Mouse (Mus musculus) intestine, embryonic 14.5 days (tissue): ENCODE measurements around the gene Macrod1. TPM values are rescaled to one million over a fixed set of nuclear protein-coding genes. Genes with fewer than 3 reads are reported as not detected.
"Not testable (repeated sequence)": the region's sequence is repeated elsewhere in the genome, so short reads cannot be mapped to it uniquely, and the experiment has no call there.

Source experiments
- ATAC-seq: fragments of 200-750 bp; cut with Nextera tagmentation; replicated peaks from 2 replicates; pipeline ENCODE4 v1.8.0; 2017; ENCODE audit warnings: low read depth, moderate number of reproducible peaks, moderate TSS enrichment, moderate library complexity; ENCODE audit not compliant: low FRiP score, low TSS enrichment
- DNase-seq: peaks from one replicate; pipeline ENCODE4 v3.0.0-alpha.2; 2018; ENCODE audit warnings: low spot score
- H3K27ac ChIP-seq: fragments of 300-500 bp; sonication (generic); 2 replicates; pipeline ENCODE4 v1.5.1; 2014; ENCODE audit warnings: low read depth, mild to moderate bottlenecking, control low read depth
- H3K27me3 ChIP-seq: fragments of 300-500 bp; sonication (generic); replicated peaks from 2 replicates; pipeline ENCODE4 v1.6.1; 2014; ENCODE audit warnings: low read length, control low read depth; ENCODE audit not compliant: control insufficient read depth, insufficient read depth
- H3K36me3 ChIP-seq: fragments of 300-500 bp; sonication (generic); 2 replicates; pipeline ENCODE4 v1.6.1; 2014; ENCODE audit warnings: low read length, control low read depth; ENCODE audit not compliant: control insufficient read depth, insufficient read depth
- H3K4me1 ChIP-seq: fragments of 300-500 bp; sonication (generic); replicated peaks from 2 replicates; pipeline ENCODE4 v1.6.1; 2014; ENCODE audit warnings: low read length, control low read depth, mixed read lengths; ENCODE audit not compliant: control insufficient read depth, insufficient read depth
- H3K4me2 ChIP-seq: fragments of 300-500 bp; sonication (generic); 2 replicates; pipeline ENCODE4 v1.6.1; 2014; ENCODE audit warnings: low read length
- H3K4me3 ChIP-seq: fragments of 300-500 bp; sonication (generic); 2 replicates; pipeline ENCODE4 v1.5.1; 2014; ENCODE audit warnings: low read depth, low read length, control low read depth, mixed read lengths
- H3K9ac ChIP-seq: fragments of 300-500 bp; sonication (generic); 2 replicates; pipeline ENCODE4 v1.6.1; 2014; ENCODE audit warnings: mild to moderate bottlenecking, low read length
- H3K9me3 ChIP-seq: fragments of 300-500 bp; sonication (generic); 2 replicates; pipeline ENCODE4 v1.6.1; 2016; ENCODE audit warnings: low read length, control low read depth; ENCODE audit not compliant: control insufficient read depth
- WGBS: fragments of 180-500 bp; shearing (Covaris S2); extraction: QIAGEN DNeasy Blood & Tissue Kit; methylation state at CpG from one replicate; pipeline ENCODE4 v1.1.7; 2014; 5-methylcytosine and 5-hydroxymethylcytosine counted together
- polyA plus RNA-seq: library from polyadenylated mRNA; unstranded; fragments of >200 nt; fragmentation: Nextera tagmentation; extraction: Ambion mirVana; gene quantifications from 2 replicates; pipeline ENCODE4 v1.2.1, GENCODE M21; 2014

Macrod1 gene
- polyA plus RNA-seq, 1 experiment from 2014 or later, result 8.5 TPM

DNA sequence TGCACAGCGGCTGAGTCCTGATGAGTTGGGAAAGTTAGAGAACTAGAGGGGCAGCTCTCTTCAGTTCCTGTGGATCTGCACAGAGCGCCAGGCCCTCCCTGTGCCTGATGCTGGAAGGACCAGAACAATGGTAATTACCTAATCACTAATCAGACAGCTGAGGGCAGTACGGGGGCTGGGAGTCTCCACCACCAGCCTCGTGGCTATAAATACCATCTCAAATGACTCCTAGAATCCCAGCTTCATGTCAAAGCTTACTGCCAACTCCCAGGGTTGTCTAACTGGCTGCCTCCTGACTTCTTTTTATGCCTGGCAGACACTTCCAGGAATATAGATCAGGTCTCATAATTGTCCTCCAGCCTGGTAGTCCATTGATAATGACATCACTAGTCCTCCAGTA is 11.9 kb upstream of the Macrod1 start:
- DNase-seq, result no peak
- no peaks in the 10 kb centered on the region for H3K9me3 ChIP-seq
- WGBS, result 34% methylated on average over 4 of the region's 4 CpGs
- no peaks in the 10 kb centered on the region for H3K27me3 ChIP-seq
- H3K36me3 ChIP-seq, result no peaks in the 10 kb centered on the region
- no peak for ATAC-seq
- H3K4me3 ChIP-seq, result no peak overlapping the region
- H3K27ac ChIP-seq, result no peak overlapping the region
- H3K9ac ChIP-seq, result no peak overlapping the region
- no peak overlapping the region for H3K4me2 ChIP-seq
- 0 out of 2 replicates have a peak, but pooled peaks cover 3% of the 10 kb centered on the region for H3K4me1 ChIP-seq

DNA sequence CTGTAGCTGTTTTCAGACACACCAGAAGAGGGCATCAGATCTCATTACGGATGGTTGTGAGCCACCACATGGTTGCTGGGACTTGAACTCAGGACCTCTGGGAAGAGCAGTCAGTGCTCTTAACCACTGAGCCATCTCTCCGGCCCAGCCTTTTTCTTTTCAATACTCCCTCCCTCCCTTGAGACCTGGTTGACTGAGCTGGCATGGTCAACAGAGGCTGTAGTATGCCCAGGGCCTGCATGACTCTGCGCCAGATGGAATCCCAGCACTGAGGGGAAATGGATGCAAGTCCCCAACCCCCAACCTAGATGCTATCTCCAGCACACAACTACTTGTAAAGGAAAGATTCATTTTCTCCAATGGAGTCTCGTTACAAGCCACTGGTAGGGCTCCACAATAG is 3.2 kb upstream of the Macrod1 start:
- H3K27me3 ChIP-seq, result peaks cover 13% of the 10 kb centered on the region
- not testable (repeated sequence) for H3K4me3 ChIP-seq, ATAC-seq, H3K36me3 ChIP-seq, H3K4me2 ChIP-seq, DNase-seq, H3K9ac ChIP-seq, H3K27ac ChIP-seq, H3K9me3 ChIP-seq
- 89% methylated on average over 4 of the region's 4 CpGs for WGBS
- H3K4me1 ChIP-seq, result peaks cover 14% of the 10 kb centered on the region

DNA sequence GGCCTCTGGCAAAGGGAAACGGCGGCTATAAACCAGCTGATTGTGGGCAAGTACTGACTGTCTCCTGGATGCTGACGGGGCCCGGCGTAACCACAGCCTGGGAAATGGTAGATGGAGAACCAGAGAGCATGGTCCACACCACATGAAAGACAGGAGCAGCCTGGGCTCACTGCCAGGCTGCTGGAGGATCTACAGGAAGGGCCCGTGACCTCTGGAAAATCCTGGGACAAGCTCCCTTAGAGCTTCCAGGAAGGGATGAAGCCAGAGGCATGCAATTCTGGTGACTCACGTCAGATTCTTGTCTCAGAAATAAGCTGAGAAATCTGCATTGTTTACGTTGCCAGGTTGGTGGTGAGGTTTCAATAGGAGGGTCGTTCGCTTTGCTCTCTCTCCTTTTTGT is 1.8 kb upstream of the Macrod1 start:
- no peaks in the 10 kb centered on the region for H3K9me3 ChIP-seq
- H3K4me2 ChIP-seq, result no peak overlapping the region
- peaks cover 15% of the 10 kb centered on the region for H3K4me1 ChIP-seq
- 55% methylated on average over 10 of the region's 10 CpGs for WGBS
- no peak overlapping the region for H3K9ac ChIP-seq
- H3K27ac ChIP-seq, result no peak overlapping the region
- ATAC-seq, result no peak
- H3K27me3 ChIP-seq, result peaks cover 17% of the 10 kb centered on the region
- no peak for DNase-seq
- no peaks in the 10 kb centered on the region for H3K36me3 ChIP-seq
- no peak overlapping the region for H3K4me3 ChIP-seq

DNA sequence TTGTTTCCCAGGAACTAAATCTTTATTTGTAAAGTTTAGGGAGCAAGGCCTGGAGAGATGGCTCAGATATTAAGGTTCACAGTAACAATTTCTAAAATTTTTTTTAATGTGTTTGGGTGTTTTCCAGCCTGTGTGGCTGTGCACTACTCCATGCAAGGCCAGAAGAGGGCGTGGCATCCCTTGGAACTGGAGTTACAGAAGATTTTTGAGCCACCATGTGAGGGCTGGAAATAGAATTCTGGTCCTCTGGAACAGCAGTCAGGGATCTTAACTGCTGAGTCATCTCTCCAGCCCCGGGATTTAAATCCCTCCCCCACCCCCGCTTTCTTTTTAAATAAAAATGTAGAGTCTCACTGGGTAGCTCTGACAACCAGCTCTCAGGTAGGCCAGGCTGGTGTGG is 1.4 kb upstream of the Macrod1 start:
- H3K4me1 ChIP-seq, result peaks cover 15% of the 10 kb centered on the region
- DNase-seq (no peak), ATAC-seq (no peak)
- 45% methylated on average over 3 of the region's 3 CpGs for WGBS
- no peak overlapping the region for H3K4me2 ChIP-seq
- H3K4me3 ChIP-seq, result no peak overlapping the region
- H3K9me3 ChIP-seq, result no peaks in the 10 kb centered on the region
- peaks cover 17% of the 10 kb centered on the region for H3K27me3 ChIP-seq
- H3K36me3 ChIP-seq, result no peaks in the 10 kb centered on the region
- H3K9ac ChIP-seq, result no peak overlapping the region
- H3K27ac ChIP-seq, result no peak overlapping the region

DNA sequence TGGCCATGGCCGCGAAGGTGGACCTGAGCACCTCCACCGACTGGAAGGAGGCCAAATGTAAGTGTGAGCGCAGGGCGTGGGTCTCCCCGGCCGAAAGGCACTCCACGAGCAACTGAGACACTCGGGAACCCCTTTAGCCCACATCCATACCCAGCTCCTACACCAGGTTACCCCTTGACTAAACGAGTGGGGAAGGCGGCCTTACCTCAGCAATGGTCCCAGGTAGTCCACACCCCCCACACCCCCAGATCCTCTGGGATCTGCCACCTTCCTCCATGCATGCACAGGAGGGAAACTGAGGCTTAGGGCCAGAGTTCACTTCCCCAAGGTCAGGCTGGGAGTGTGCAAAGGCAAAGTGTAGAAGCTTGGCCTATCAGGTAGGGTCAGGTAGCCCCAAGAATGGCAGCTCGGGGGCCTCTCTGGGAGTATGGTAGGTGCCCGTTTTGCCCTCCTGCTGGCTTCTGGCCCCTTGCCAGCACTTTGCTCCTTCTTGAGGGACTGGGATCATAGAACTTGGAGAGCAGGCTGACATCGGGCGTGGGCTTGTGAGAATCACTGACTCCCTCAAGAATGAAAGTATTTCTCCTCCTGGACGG is 614 bp downstream of the Macrod1 start:
- peak; percentile 15 for ATAC-seq
- peak overlapping the region; percentile 43 for H3K9ac ChIP-seq
- H3K27ac ChIP-seq, result no peak overlapping the region
- peak overlapping the region; percentile 74 for H3K4me3 ChIP-seq
- peaks cover 17% of the 10 kb centered on the region for H3K27me3 ChIP-seq
- H3K4me1 ChIP-seq, result peaks cover 15% of the 10 kb centered on the region
- 2% methylated on average over 15 of the region's 16 CpGs for WGBS
- no peaks in the 10 kb centered on the region for H3K36me3 ChIP-seq
- no peak for DNase-seq
- H3K9me3 ChIP-seq, result no peaks in the 10 kb centered on the region
- H3K4me2 ChIP-seq, result peak overlapping the region; percentile 100

DNA sequence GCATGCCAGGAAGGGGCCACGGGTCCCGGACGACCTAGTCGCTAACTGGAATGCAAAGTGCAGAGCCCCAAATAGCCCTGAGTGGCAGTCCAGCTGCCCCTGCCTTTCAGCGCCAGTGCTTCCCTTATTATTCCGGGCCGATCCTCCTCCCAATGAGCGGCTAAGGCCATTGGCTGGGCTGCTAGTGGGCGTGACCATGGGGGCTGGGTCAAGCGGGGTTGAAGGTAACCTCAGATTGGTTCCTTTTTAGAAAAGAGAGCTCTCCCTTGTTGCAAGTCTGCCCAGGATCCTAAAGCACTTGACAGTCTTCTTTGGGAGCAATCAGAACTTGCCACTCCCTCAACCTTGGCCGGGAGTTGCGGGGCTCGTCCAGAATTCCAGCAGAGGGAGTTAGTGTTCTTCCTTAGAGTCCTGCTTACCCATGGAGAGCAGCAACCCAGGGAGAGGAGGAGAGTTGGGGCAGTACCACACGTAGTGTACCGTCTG is 1.2 kb downstream of the Macrod1 start:
- Histone ChIP-seq H3K36me3 (no peaks in the 10 kb centered on the region), H3K9ac (no peak overlapping the region), H3K9me3 (no peaks in the 10 kb centered on the region), H3K27me3 (peaks cover 17% of the 10 kb centered on the region), H3K27ac (no peak overlapping the region), H3K4me3 (peak overlapping the region; percentile 74), H3K4me1 (peaks cover 15% of the 10 kb centered on the region), H3K4me2 (peak overlapping the region; percentile 100)
- DNase-seq (peak; percentile 87), ATAC-seq (peak; percentile 68)
- WGBS, result under 1% methylated on average over 15 of the region's 15 CpGs

DNA sequence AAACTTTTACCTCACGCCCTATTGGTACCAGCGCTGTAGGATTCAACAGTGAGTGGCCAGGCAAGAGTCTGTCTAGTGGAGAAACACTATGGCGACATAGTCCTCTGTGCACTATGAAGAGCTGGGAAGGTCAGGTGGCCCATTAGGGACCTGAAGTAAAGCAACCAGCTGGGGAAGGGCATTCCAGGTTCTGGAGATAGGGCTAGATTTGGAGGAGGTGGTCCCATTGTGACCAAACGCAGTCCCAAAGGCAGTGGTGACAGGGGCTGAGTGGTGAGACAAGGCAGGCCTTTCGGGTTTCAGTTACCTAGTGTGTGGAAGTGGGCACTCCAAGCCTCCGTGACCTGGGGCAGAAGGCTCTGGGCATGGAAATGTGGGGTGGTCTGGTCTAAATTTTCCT is 1.9 kb downstream of the Macrod1 start:
- no peak for DNase-seq
- no peaks in the 10 kb centered on the region for H3K9me3 ChIP-seq
- peaks cover 17% of the 10 kb centered on the region for H3K27me3 ChIP-seq
- H3K4me1 ChIP-seq, result peaks cover 15% of the 10 kb centered on the region
- no peak overlapping the region for H3K4me3 ChIP-seq
- no peak overlapping the region for H3K27ac ChIP-seq
- peak overlapping the region; percentile 100 for H3K4me2 ChIP-seq
- 65% methylated on average over 6 of the region's 6 CpGs for WGBS
- H3K36me3 ChIP-seq, result no peaks in the 10 kb centered on the region
- ATAC-seq, result no peak
- H3K9ac ChIP-seq, result no peak overlapping the region

DNA sequence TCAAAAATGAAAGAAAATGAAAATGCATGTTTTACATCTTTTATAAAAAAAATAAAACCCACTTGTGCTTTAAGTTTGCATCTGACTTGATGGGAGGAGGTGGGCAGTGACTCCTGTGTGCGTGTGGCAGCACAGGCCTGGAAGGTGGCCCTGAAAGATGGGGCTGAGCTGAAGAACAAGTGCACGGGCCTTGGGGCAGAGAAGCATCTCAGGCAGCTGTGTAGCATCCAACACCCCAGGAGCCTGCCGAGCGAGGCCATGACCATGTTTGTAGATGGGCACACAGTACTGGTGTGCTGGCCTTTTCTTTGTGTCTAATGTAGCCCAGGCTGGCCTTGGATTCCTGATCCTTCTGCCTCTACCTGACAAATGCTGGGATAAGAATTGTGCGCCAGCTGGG is 5.5 kb downstream of the Macrod1 start:
- Histone ChIP-seq H3K9me3 (no peaks in the 10 kb centered on the region), H3K4me3 (no peak overlapping the region), H3K9ac (no peak overlapping the region), H3K27me3 (peaks cover 9% of the 10 kb centered on the region), H3K27ac (no peak overlapping the region), H3K36me3 (no peaks in the 10 kb centered on the region), H3K4me1 (peaks cover 27% of the 10 kb centered on the region), H3K4me2 (no peak overlapping the region)
- DNase-seq (no peak), ATAC-seq (no peak)
- 87% methylated on average over 5 of the region's 5 CpGs for WGBS

DNA sequence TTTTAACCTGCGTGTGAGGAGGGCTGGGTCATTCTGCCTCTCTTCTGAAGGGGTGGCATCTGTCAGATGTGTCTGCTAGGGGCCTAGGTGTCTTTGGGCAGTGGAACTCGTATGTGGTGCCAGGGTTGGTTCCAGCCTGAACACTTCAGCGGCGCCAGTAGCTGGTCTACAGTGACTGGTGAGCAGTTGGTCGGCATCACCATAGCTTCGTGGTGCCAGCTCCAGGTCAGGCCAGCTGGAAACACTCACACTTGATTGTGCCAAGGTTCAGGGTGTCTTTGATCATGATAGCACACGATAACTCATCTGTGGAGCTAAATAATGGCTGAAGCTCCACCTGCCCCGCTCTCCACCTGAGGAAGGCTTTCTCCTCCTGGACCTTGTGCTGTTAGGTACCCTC is 6.3 kb downstream of the Macrod1 start:
- H3K27ac ChIP-seq, result no peak overlapping the region
- H3K27me3 ChIP-seq, result peaks cover 12% of the 10 kb centered on the region; the same call in 1 of the 2 replicates
- H3K36me3 ChIP-seq, result no peaks in the 10 kb centered on the region
- DNase-seq, result no peak
- H3K4me3 ChIP-seq, result no peak overlapping the region
- no peak overlapping the region for H3K9ac ChIP-seq
- no peak overlapping the region for H3K4me2 ChIP-seq
- no peaks in the 10 kb centered on the region for H3K9me3 ChIP-seq
- no peak for ATAC-seq
- 87% methylated on average over 8 of the region's 8 CpGs for WGBS
- peaks cover 20% of the 10 kb centered on the region for H3K4me1 ChIP-seq
